Mouse (Mus musculus) thymus, adult 2 months (tissue): Measurements from ENCODE around the gene Adipor2. TPM values are rescaled to one million over a fixed set of nuclear protein-coding genes. Genes with fewer than 3 reads are reported as not detected.
"Not testable (repeated sequence)": the region's sequence is repeated elsewhere in the genome, so short reads cannot be mapped to it uniquely, and the experiment has no call there.

ENCODE experiments used
- DNase-seq: peaks from one replicate; pipeline ENCODE4 v3.0.0; 2021
- H3K27ac ChIP-seq: fragments of 200-500 bp; 2 replicates; pipeline ENCODE4 v1.5.1; 2012; ENCODE audit warnings: low read length, control low read depth; ENCODE audit not compliant: control insufficient read depth, insufficient read depth
- H3K27me3 ChIP-seq: fragments of 200-500 bp; 2 replicates; pipeline ENCODE4 v1.6.1; 2012; ENCODE audit warnings: mild to moderate bottlenecking, low read length, moderate library complexity, mixed read lengths; ENCODE audit not compliant: control insufficient read depth, insufficient read depth
- H3K36me3 ChIP-seq: fragments of 200-500 bp; 2 replicates; pipeline ENCODE4 v1.6.1; 2012; ENCODE audit warnings: mild to moderate bottlenecking, low read length, moderate library complexity; ENCODE audit not compliant: control insufficient read depth, insufficient read depth
- H3K4me1 ChIP-seq: fragments of 200-500 bp; replicated peaks from 2 replicates; pipeline ENCODE4 v1.6.1; 2012; ENCODE audit warnings: low read length; ENCODE audit not compliant: control insufficient read depth, insufficient read depth
- H3K4me3 ChIP-seq: fragments of 200-500 bp; 2 replicates; pipeline ENCODE4 v1.5.1; 2012; ENCODE audit warnings: mild to moderate bottlenecking, low read length, control low read depth, moderate library complexity; ENCODE audit not compliant: control insufficient read depth, insufficient read depth
- CTCF ChIP-seq: fragments of 200-500 bp; IDR thresholded peaks from 2 replicates; pipeline ENCODE4 v1.5.1; 2012; ENCODE audit warnings: mild to moderate bottlenecking, control low read depth, low read length, moderate library complexity, borderline replicate concordance; ENCODE audit not compliant: control insufficient read depth, poor library complexity, insufficient read depth; ENCODE audit errors: extremely low read depth
- POLR2A ChIP-seq: fragments of 200-500 bp; IDR thresholded peaks from 2 replicates; pipeline ENCODE4 v1.6.1; 2012; ENCODE audit warnings: mild to moderate bottlenecking, low read length, control low read depth, moderate library complexity; ENCODE audit not compliant: control insufficient read depth, poor library complexity, insufficient read depth; ENCODE audit errors: extremely low read depth
- WGBS: fragments of 180-500 bp; shearing (Covaris S2); methylation state at CpG from one replicate; pipeline ENCODE4 v1.1.7; 2018; 5-methylcytosine and 5-hydroxymethylcytosine counted together
- polyA plus RNA-seq: library from polyadenylated mRNA; depleted of rRNA; stranded (reverse); fragments of >200 nt; gene quantifications from 2 replicates; pipeline ENCODE4 v1.2.3, GENCODE M21; 2012

The Adipor2 gene
- polyA plus RNA-seq, 1 experiment: 70.7 TPM

- DNase-seq: no peak
- H3K4me1 ChIP-seq: peaks cover 7% of the 10 kb centered on the region
- no peaks in the 10 kb centered on the region for H3K27me3 ChIP-seq
- no peak overlapping the region for H3K4me3 ChIP-seq
- H3K36me3 ChIP-seq: no peaks in the 10 kb centered on the region
- TF ChIP-seq POLR2A: no peak
- no peak for TF ChIP-seq CTCF
- H3K27ac ChIP-seq: no peak overlapping the region
- 100% methylated on average over 1 of the region's 1 CpGs for WGBS
These were observed 38.9 kb downstream of the Adipor2 start for GRCm38 (mm10) chr6:119378631-119379030.

- TF ChIP-seq CTCF (no peak), POLR2A (no peak)
- H3K4me1 ChIP-seq: peaks cover 7% of the 10 kb centered on the region
- H3K36me3 ChIP-seq: no peaks in the 10 kb centered on the region
- DNase-seq: no peak
- 3% methylated on average over 2 of the region's 2 CpGs for WGBS
- H3K4me3 ChIP-seq: no peak overlapping the region
- no peaks in the 10 kb centered on the region for H3K27me3 ChIP-seq
- H3K27ac ChIP-seq: no peak overlapping the region
These were observed 39.9 kb downstream of the Adipor2 start for GRCm38 (mm10) chr6:119377613-119378012.

- Histone ChIP-seq H3K27ac (no peak overlapping the region), H3K36me3 (peaks cover 2% of the 10 kb centered on the region), H3K27me3 (no peaks in the 10 kb centered on the region), H3K4me1 (peaks cover 7% of the 10 kb centered on the region), H3K4me3 (no peak overlapping the region)
- DNase-seq: no peak
- WGBS: 71% methylated on average over 5 of the region's 5 CpGs
- no peak for TF ChIP-seq CTCF
- TF ChIP-seq POLR2A: no peak
These were observed 42.5 kb downstream of the Adipor2 start for GRCm38 (mm10) chr6:119375035-119375434.

- no peak overlapping the region for H3K4me3 ChIP-seq
- DNase-seq: no peak
- TF ChIP-seq POLR2A: no peak
- TF ChIP-seq CTCF: no peak
- no peaks in the 10 kb centered on the region for H3K27me3 ChIP-seq
- H3K4me1 ChIP-seq: peaks cover 5% of the 10 kb centered on the region; the same call in 1 of the 2 replicates
- H3K36me3 ChIP-seq: peaks cover 21% of the 10 kb centered on the region
- no peak overlapping the region for H3K27ac ChIP-seq
These were observed 44.4 kb downstream of the Adipor2 start for GRCm38 (mm10) chr6:119373000-119373705.

- no peaks in the 10 kb centered on the region for H3K27me3 ChIP-seq
These were observed 45.3 kb downstream of the Adipor2 start for GRCm38 (mm10) chr6:119372237-119372636.

GRCm38 (mm10) chr6:119371624-119372023, 45.9 kb downstream of the Adipor2 start:
- no peak for DNase-seq
- no peak overlapping the region for H3K4me3 ChIP-seq
- H3K27ac ChIP-seq: no peak overlapping the region
- no peaks in the 10 kb centered on the region for H3K27me3 ChIP-seq
- peaks cover 26% of the 10 kb centered on the region for H3K36me3 ChIP-seq
- TF ChIP-seq CTCF (no peak), POLR2A (no peak)
- peaks cover 8% of the 10 kb centered on the region for H3K4me1 ChIP-seq

More at GRCm38 (mm10) chr6:119372237-119372636, 45.3 kb downstream of the Adipor2 start:
- peaks cover 26% of the 10 kb centered on the region for H3K36me3 ChIP-seq
- no peak for DNase-seq
- peaks cover 3% of the 10 kb centered on the region for H3K4me1 ChIP-seq
- H3K4me3 ChIP-seq: no peak overlapping the region
- H3K27ac ChIP-seq: no peak overlapping the region
- no peak for TF ChIP-seq POLR2A
- TF ChIP-seq CTCF: no peak
- WGBS: 95% methylated on average over 5 of the region's 5 CpGs

GRCm38 (mm10) chr6:119367382-119367781, 50.1 kb downstream of the Adipor2 start:
- Histone ChIP-seq H3K4me1 (peaks cover 9% of the 10 kb centered on the region), H3K27me3 (no peaks in the 10 kb centered on the region), H3K36me3 (peaks cover 42% of the 10 kb centered on the region), H3K4me3 (no peak overlapping the region), H3K27ac (no peak overlapping the region)
- DNase-seq: no peak
- TF ChIP-seq CTCF (no peak), POLR2A (no peak)
- WGBS: 72% methylated on average over 2 of the region's 2 CpGs

GRCm38 (mm10) chr6:119366800-119367199, 50.7 kb downstream of the Adipor2 start:
- H3K4me1 ChIP-seq, H3K27ac ChIP-seq, DNase-seq, H3K27me3 ChIP-seq, H3K4me3 ChIP-seq: not testable (repeated sequence)
- peaks cover 42% of the 10 kb centered on the region for H3K36me3 ChIP-seq
- WGBS: 12% methylated on average over 4 of the region's 4 CpGs
